Mouse (Mus musculus) lung, adult 2 months (tissue): ENCODE measurements around the gene Ipo13. TPM values are rescaled to one million over a fixed set of nuclear protein-coding genes. Genes with fewer than 3 reads are reported as not detected.

Experiments used
- DNase-seq: peaks from one replicate; pipeline ENCODE4 v3.0.0; 2022
- H3K4me1 ChIP-seq: fragments of 200-500 bp; 2 replicates; pipeline ENCODE4 v1.6.1; 2011; ENCODE audit warnings: low read length; ENCODE audit not compliant: control insufficient read depth, insufficient read depth
- H3K4me3 ChIP-seq: fragments of 200-500 bp; replicated peaks from 2 replicates; pipeline ENCODE3; 2011; ENCODE audit warnings: low read depth, mild to moderate bottlenecking, control low read depth, low read length; ENCODE audit errors: extremely low read depth
- CTCF ChIP-seq: fragments of 200-500 bp; IDR thresholded peaks from 2 replicates; pipeline ENCODE4 v1.5.1; 2011; ENCODE audit warnings: mild to moderate bottlenecking, low read length, control low read depth; ENCODE audit not compliant: insufficient read depth
- POLR2A ChIP-seq: fragments of 200-500 bp; IDR thresholded peaks from 2 replicates; pipeline ENCODE4 v1.6.1; 2011; ENCODE audit warnings: low read depth, mild to moderate bottlenecking, control low read depth, low read length, borderline replicate concordance; ENCODE audit errors: extremely low read depth
- WGBS: fragments of 180-500 bp; shearing (Covaris S2); methylation state at CpG from one replicate; pipeline ENCODE4 v1.1.7; 2018; 5-methylcytosine and 5-hydroxymethylcytosine counted together
- polyA plus RNA-seq: library from polyadenylated mRNA; depleted of rRNA; stranded (reverse); fragments of >200 nt; gene quantifications from 2 replicates; pipeline ENCODE4 v1.2.3, GENCODE M21; 2012; rRNA removed

The Ipo13 gene
- polyA plus RNA-seq, 1 experiment: 93.8 TPM

- Histone ChIP-seq H3K4me3 (no peak overlapping the region), H3K4me1 (no peaks in the 10 kb centered on the region)
- TF ChIP-seq POLR2A: no peak
- no peak for TF ChIP-seq CTCF
- 69% methylated on average over 10 of the region's 10 CpGs for WGBS
- no peak for DNase-seq
Measured at GRCm38 (mm10) chr4:117852152-117852868, 62.5 kb downstream of the Ipo13 start.

- DNase-seq: no peak
- TF ChIP-seq CTCF: no peak
- TF ChIP-seq POLR2A: no peak
- H3K4me3 ChIP-seq: no peak overlapping the region
- 74% methylated on average over 7 of the region's 7 CpGs for WGBS
- H3K4me1 ChIP-seq: no peaks in the 10 kb centered on the region
Measured at GRCm38 (mm10) chr4:117850871-117851270, 63.9 kb downstream of the Ipo13 start.

GRCm38 (mm10) chr4:117850176-117850575 is 64.6 kb downstream of the Ipo13 start:
- no peak for DNase-seq
- no peaks in the 10 kb centered on the region for H3K4me1 ChIP-seq
- 80% methylated on average over 7 of the region's 7 CpGs for WGBS
- no peak overlapping the region for H3K4me3 ChIP-seq
- TF ChIP-seq POLR2A (no peak), CTCF (no peak)

GRCm38 (mm10) chr4:117849506-117849905 is 65.3 kb downstream of the Ipo13 start:
- TF ChIP-seq POLR2A (no peak), CTCF (no peak)
- 88% methylated on average over 5 of the region's 5 CpGs for WGBS
- Histone ChIP-seq H3K4me1 (no peaks in the 10 kb centered on the region), H3K4me3 (no peak overlapping the region)
- no peak for DNase-seq

- TF ChIP-seq CTCF (no peak), POLR2A (no peak)
- no peak for DNase-seq
- no peaks in the 10 kb centered on the region for H3K4me1 ChIP-seq
- H3K4me3 ChIP-seq: no peak overlapping the region
- WGBS: 59% methylated on average over 17 of the region's 17 CpGs
Measured at GRCm38 (mm10) chr4:117849063-117849462, 65.7 kb downstream of the Ipo13 start.

GRCm38 (mm10) chr4:117847011-117847410 is 67.8 kb downstream of the Ipo13 start:
- Histone ChIP-seq H3K4me3 (no peak overlapping the region), H3K4me1 (no peaks in the 10 kb centered on the region)
- WGBS: 44% methylated on average over 2 of the region's 2 CpGs
- TF ChIP-seq CTCF (no peak), POLR2A (no peak)
- DNase-seq: no peak

GRCm38 (mm10) chr4:117846261-117846660 is 68.5 kb downstream of the Ipo13 start:
- 97% methylated on average over 4 of the region's 4 CpGs for WGBS
- no peak for DNase-seq
- no peak for TF ChIP-seq CTCF
- TF ChIP-seq POLR2A: no peak
- Histone ChIP-seq H3K4me1 (no peaks in the 10 kb centered on the region), H3K4me3 (no peak overlapping the region)

GRCm38 (mm10) chr4:117845316-117845715 is 69.5 kb downstream of the Ipo13 start:
- 83% methylated on average over 11 of the region's 11 CpGs for WGBS

More at GRCm38 (mm10) chr4:117845316-117845715, 69.5 kb downstream of the Ipo13 start:
- Histone ChIP-seq H3K4me3 (no peak overlapping the region), H3K4me1 (peaks cover 3% of the 10 kb centered on the region; the same call in 1 of the 2 replicates)
- no peak for DNase-seq
- TF ChIP-seq CTCF (no peak), POLR2A (no peak)

Other genes with a start within 250 kb of the Ipo13 start
- 18.8 and 23.5 TPM in 2 replicates for gene Dmap1, start 232.7 kb downstream of the Ipo13 start, polyA plus RNA-seq
- gene Gm12845, start 190.6 kb downstream of the Ipo13 start, polyA plus RNA-seq: not detected in 2 replicates
- gene Klf17, start 149.4 kb downstream of the Ipo13 start, polyA plus RNA-seq: not detected in 2 replicates
- 77.6 and 84.6 TPM in 2 replicates for gene Slc6a9, start 80.5 kb downstream of the Ipo13 start, polyA plus RNA-seq
- 15.4 and 15.8 TPM in 2 replicates for gene Ccdc24, start 42.4 kb downstream of the Ipo13 start, polyA plus RNA-seq
- 22.3 and 23.4 TPM in 2 replicates for gene B4galt2, start 31.5 kb downstream of the Ipo13 start, polyA plus RNA-seq
- 452 and 484 TPM in 2 replicates for gene Atp6v0b, start 27.7 kb downstream of the Ipo13 start, polyA plus RNA-seq
- gene Dph2, start 23.0 kb downstream of the Ipo13 start, polyA plus RNA-seq: 10.7 and 11.5 TPM in 2 replicates
- gene Artn, start 14.8 kb upstream of the Ipo13 start, polyA plus RNA-seq: 2.7 and 3.8 TPM in 2 replicates
- gene St3gal3, start 219.9 kb upstream of the Ipo13 start, polyA plus RNA-seq: 20.1 and 23.4 TPM in 2 replicates